Mouse (Mus musculus): ENCODE measurements around the gene Trub2. TPM values are rescaled to one million over a fixed set of nuclear protein-coding genes. Genes with fewer than 3 reads are reported as not detected.

Trub2 gene
- total and polyA plus RNA-seq, 3 experiments = 24.4 to 34.0 (median 32.5) TPM

DNA sequence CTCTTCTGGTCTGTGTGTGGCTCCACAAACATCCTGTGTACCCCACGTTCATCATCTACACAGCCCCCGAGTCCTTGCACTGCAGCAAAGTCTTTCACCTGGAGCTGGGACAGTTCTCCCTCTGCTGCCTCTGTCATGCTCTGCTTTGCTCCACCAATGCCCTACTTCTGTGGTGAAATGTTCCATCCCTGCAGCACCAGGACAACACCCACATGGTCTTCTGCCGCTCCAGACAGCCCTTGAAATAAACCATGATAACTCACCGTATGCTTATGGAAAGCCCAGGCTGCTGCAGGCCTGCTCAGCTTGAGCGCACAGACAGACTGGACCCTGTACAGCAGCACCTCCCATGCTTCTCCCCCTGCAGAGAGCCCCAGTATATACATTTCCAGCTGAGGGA is 74.2 kb downstream of the Trub2 start:
- Histone ChIP-seq H3K27ac (no peak overlapping the region), H3K79me2 (replicated peaks; ENCODE audit: control insufficient read depth, insufficient read depth, low read length) (no peaks in the 10 kb centered on the region), H3K4me1 (ENCODE audit: control insufficient read depth, insufficient read depth, low read length) (peaks cover 2% of the 10 kb centered on the region; the same call in 1 of the 2 replicates), H3K27me3 (ENCODE audit: control insufficient read depth, insufficient read depth, low read length) (no peaks in the 10 kb centered on the region), H3K4me3 (no peak overlapping the region), H3K9ac (ENCODE audit: low read depth, low read length) (no peak overlapping the region), H3K36me3 (ENCODE audit: control insufficient read depth, insufficient read depth, low read length) (no peaks in the 10 kb centered on the region)
- 83% methylated on average over 5 of the region's 5 CpGs for WGBS
- intact Hi-C loops (cut with DNase I) = no loop called here
- no peak for DNase-seq
- TF ChIP-seq CTCF (IDR thresholded peaks at IDR 0.05) (no peak), POLR2A (IDR thresholded peaks at IDR 0.05; ENCODE audit: insufficient read depth, low read depth, low read length) (no peak), EP300 (IDR thresholded peaks at IDR 0.05; ENCODE audit: insufficient read depth, low read depth, low read length) (no peak)

DNA sequence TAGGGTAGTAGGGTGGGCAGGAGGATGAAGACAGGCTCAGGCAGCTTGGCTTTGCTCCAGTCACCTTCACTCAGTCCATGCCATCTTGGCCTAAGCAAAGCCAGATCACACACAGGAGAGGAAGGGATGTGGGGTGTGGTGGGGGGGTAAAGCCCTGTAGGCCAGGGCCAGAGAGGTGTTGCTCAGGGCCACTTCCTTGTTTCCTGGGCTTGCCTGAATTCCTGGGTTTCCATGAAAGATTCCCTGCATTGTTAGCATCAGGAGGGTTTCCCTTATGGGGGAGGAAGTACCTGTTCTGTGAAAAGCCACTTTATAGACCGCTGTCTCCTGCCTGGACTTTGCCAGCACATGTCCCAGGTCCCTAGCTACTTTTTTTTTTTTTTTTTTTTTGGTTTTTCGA is 74.8 kb downstream of the Trub2 start:
- H3K27me3 ChIP-seq (ENCODE audit: control insufficient read depth, insufficient read depth, low read length) = no peaks in the 10 kb centered on the region
- intact Hi-C loops (cut with DNase I) = no loop called here
- no peak overlapping the region for H3K27ac ChIP-seq
- H3K4me3 ChIP-seq = no peak overlapping the region
- DNase-seq = no peak
- H3K4me1 ChIP-seq (ENCODE audit: control insufficient read depth, insufficient read depth, low read length) = peaks cover 2% of the 10 kb centered on the region; the same call in 1 of the 2 replicates
- no peaks in the 10 kb centered on the region for H3K79me2 ChIP-seq (replicated peaks; ENCODE audit: control insufficient read depth, insufficient read depth, low read length)
- H3K9ac ChIP-seq (ENCODE audit: low read depth, low read length) = no peak overlapping the region
- H3K36me3 ChIP-seq (ENCODE audit: control insufficient read depth, insufficient read depth, low read length) = no peaks in the 10 kb centered on the region
- 73% methylated on average over 2 of the region's 2 CpGs for WGBS
- TF ChIP-seq POLR2A (IDR thresholded peaks at IDR 0.05; ENCODE audit: insufficient read depth, low read depth, low read length) = no peak
- TF ChIP-seq CTCF (IDR thresholded peaks at IDR 0.05) = no peak
- TF ChIP-seq EP300 (IDR thresholded peaks at IDR 0.05; ENCODE audit: insufficient read depth, low read depth, low read length) = no peak

- Histone ChIP-seq H3K79me2 (replicated peaks; ENCODE audit: control insufficient read depth, insufficient read depth, low read length) (no peaks in the 10 kb centered on the region), H3K4me1 (ENCODE audit: control insufficient read depth, insufficient read depth, low read length) (peaks cover 2% of the 10 kb centered on the region; the same call in 1 of the 2 replicates), H3K36me3 (ENCODE audit: control insufficient read depth, insufficient read depth, low read length) (no peaks in the 10 kb centered on the region), H3K27ac (no peak overlapping the region), H3K9ac (ENCODE audit: low read depth, low read length) (no peak overlapping the region), H3K27me3 (ENCODE audit: control insufficient read depth, insufficient read depth, low read length) (no peaks in the 10 kb centered on the region), H3K4me3 (no peak overlapping the region)
- TF ChIP-seq POLR2A (IDR thresholded peaks at IDR 0.05; ENCODE audit: insufficient read depth, low read depth, low read length) = no peak
- TF ChIP-seq EP300 (IDR thresholded peaks at IDR 0.05; ENCODE audit: insufficient read depth, low read depth, low read length) = no peak
- no peak for TF ChIP-seq CTCF (IDR thresholded peaks at IDR 0.05)
- DNase-seq = no peak
- intact Hi-C loops (cut with DNase I) = no loop called here
- 70% methylated on average over 5 of the region's 5 CpGs for WGBS
Measured at GRCm38 (mm10) chr2:29711877-29712276, 76.4 kb downstream of the Trub2 start.

Other genes with a start within 250 kb of the Trub2 start
- gene Rapgef1, start 168.8 kb downstream of the Trub2 start, total RNA-seq (2021) = 100 to 1,000 TPM in 1 of 2 experiments, 10 to 100 TPM in 1; 96.7 to 116 TPM
- 65.0 and 86.1 TPM in 2 replicates for gene Rapgef1, start 168.8 kb downstream of the Trub2 start, polyA plus RNA-seq (2012; rRNA removed)
- not detected for gene Gm13420, start 36.8 kb downstream of the Trub2 start, total RNA-seq (2021)
- gene Gm13420, start 36.8 kb downstream of the Trub2 start, polyA plus RNA-seq (2012; rRNA removed) = not detected in 2 replicates
- not detected for gene Gm13547, start 29.2 kb downstream of the Trub2 start, total RNA-seq (2021)
- gene Gm13547, start 29.2 kb downstream of the Trub2 start, polyA plus RNA-seq (2012; rRNA removed) = not detected in 2 replicates
- 10 to 100 TPM; 15.8 to 22.7 TPM for gene Coq4, start 1.0 kb downstream of the Trub2 start, total RNA-seq (2021)
- 28.6 and 38.6 TPM in 2 replicates for gene Coq4, start 1.0 kb downstream of the Trub2 start, polyA plus RNA-seq (2012; rRNA removed)
- gene Slc27a4, start 14.1 kb upstream of the Trub2 start, total RNA-seq (2021) = 10 to 100 TPM; 16.6 to 18.0 TPM
- 17.0 and 22.6 TPM in 2 replicates for gene Slc27a4, start 14.1 kb upstream of the Trub2 start, polyA plus RNA-seq (2012; rRNA removed)
- gene Urm1, start 31.6 kb upstream of the Trub2 start, total RNA-seq (2021) = 10 to 100 TPM; 31.7 to 34.4 TPM
- 30.5 and 38.3 TPM in 2 replicates for gene Urm1, start 31.6 kb upstream of the Trub2 start, polyA plus RNA-seq (2012; rRNA removed)
- 1 to 10 TPM; 3.0 to 4.1 TPM for gene Cercam, start 80.7 kb upstream of the Trub2 start, total RNA-seq (2021)
- gene Cercam, start 80.7 kb upstream of the Trub2 start, polyA plus RNA-seq (2012; rRNA removed) = 6.9 and 9.1 TPM in 2 replicates
- gene Odf2, start 100.7 kb upstream of the Trub2 start, total RNA-seq (2021) = 10 to 100 TPM; 16.6 to 20.1 TPM
- 22.2 and 22.3 TPM in 2 replicates for gene Odf2, start 100.7 kb upstream of the Trub2 start, polyA plus RNA-seq (2012; rRNA removed)
- gene Gle1, start 146.9 kb upstream of the Trub2 start, total RNA-seq (2021) = 10 to 100 TPM; 23.8 to 25.6 TPM
- 14.9 and 25.5 TPM in 2 replicates for gene Gle1, start 146.9 kb upstream of the Trub2 start, polyA plus RNA-seq (2012; rRNA removed)
- 100 to 1,000 TPM; 159 to 167 TPM for gene Sptan1, start 177.1 kb upstream of the Trub2 start, total RNA-seq (2021)
- gene Sptan1, start 177.1 kb upstream of the Trub2 start, polyA plus RNA-seq (2012; rRNA removed) = 130 and 163 TPM in 2 replicates